Mouse (Mus musculus): ENCODE data around the gene Rbl2. TPM values are rescaled to one million over a fixed set of nuclear protein-coding genes. Genes with fewer than 3 reads are reported as not detected.

The Rbl2 gene
- total RNA-seq, 2 experiments from 2014 or later = 16.8 to 20.2 TPM

DNA sequence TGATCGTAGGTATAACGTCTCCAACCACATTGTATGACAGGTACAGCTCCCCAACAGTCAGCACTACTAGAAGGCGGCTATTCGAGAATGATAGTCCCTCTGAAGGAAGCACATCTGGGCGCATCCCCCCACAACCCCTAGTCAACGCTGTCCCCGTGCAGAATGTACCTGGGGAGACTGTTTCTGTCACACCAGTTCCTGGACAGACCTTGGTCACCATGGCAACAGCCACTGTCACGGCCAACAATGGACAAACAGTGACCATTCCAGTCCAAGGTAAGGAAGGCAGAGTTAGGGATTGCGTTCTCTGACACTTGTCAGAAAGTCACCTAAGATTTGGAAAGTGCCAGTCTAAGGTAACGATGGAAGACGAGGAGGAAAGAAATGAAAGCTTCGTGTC lies 36.4 kb downstream of the Rbl2 start:
- DNase-seq = no peak

DNA sequence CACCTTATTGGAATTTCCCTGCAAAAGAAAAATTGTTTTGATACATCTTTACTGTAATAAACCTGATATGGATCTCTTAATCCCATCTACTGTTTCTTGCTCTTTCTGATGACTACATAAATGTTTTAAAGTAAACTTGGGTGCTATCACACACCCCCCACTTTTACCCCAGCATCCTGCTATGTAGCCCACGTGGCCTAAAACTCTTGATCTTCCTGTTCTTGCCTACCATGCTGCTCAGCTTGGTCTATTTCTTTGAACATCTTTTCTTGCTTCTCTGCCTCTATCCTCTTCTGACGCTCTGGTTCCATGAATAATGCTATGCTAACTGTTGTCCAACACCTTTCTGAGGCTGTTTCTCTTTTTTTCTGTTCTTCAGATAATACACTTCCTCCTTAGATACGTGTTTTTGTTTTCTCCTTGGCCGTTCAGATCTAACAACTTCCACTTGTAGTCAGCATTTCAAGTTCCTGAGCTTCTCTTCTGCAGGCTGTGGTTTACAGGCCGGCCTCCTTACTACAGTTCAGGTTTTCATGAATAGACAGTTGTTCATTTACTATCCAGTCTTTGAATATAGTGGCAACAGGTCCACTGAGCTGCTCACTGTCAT lies 42.1 kb downstream of the Rbl2 start:
- DNase-seq = no peak

DNA sequence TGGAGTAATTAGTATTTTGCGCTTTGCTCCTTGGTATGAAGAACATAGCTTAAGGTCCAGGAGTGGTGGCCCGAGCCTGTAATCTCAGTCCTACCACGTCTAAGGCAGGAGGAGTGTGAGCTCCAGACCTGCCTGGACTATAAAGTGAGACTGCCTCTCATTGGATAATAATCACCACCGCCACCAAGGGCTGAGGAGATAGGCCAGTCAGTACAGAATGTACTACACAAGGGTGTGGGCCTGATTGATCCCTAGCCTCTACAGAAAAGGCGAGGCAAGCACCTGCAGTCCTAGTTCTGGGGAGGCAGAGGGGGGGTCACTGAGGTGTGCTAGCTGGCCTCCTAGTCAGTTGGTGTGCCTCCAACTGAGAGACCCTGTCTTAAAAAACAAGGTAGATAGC lies 44.6 kb downstream of the Rbl2 start:
- no peak for DNase-seq

DNA sequence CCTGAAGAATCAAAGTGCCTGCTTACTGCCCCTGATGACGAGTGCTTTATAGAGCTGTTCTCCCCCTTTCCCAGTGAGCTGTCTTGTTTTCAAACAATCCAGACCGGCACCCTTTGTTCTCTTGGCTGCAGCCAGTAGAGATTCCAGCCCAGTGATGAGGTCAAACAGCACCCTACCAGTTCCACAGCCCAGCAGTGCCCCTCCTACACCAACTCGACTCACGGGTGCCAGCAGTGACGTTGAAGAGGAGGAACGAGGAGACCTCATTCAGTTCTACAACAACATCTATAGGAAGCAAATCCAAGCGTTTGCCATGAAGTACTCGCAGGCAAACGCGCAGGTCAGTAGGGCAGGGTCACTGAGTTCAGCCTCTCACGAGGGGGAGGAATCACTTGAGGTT lies 45.1 kb downstream of the Rbl2 start:
- DNase-seq = no peak

DNA sequence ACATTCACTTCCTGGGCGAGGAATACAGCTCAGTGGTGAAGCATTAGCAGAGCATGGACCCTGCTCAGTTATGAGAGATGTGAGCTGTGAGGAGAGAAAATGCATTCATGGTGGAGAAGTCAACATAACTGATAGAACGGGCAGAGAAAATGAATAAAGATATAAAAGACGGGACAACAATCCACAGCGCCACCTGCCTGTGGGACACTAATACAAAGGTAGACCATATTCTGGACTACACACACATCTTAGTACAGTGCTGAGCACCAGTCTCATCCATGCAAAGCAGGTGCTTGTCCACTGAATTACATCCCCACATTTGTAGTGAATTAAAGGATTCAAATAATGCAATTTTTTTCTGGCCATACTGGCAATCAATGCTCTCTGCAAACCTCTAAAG lies 47.7 kb downstream of the Rbl2 start:
- no peak for DNase-seq

DNA sequence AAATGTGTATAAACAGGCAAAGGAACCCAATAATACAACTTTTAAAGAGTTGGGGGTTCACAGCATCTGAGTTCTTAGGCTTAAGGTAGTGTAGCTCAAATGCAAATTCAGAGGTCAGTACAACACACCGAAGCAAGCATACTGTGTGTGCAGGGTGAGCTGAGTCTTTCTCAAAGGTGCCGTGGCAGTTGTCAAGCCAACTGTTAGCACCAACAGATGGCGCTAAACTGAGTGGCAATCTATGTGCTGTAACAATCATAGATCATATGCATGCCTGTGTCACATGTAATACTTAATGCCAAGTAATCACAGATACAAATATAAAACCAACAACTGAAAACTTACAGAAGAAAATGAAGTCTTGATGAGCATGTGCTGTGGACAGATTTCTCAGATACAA lies 48.3 kb downstream of the Rbl2 start:
- DNase-seq = no peak

DNA sequence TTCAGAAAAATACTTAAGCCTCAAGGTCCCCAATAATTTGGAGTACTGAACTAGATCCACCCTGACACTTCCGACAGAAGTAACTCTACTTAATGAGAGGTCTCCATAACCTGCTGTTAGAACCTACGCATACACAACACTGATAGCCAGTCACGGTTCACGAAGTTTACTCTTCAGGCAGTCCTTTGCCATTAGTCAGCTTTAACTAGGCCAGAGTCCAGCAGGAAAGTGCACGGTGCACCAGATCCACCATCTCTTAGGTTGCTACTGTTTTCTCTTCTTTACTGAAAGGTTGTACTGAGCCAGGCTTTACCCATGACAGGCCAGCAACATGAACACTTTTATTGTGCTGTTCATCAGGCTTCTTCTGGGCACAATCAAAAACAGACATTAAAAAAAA lies 54.5 kb downstream of the Rbl2 start:
- DNase-seq = no peak

DNA sequence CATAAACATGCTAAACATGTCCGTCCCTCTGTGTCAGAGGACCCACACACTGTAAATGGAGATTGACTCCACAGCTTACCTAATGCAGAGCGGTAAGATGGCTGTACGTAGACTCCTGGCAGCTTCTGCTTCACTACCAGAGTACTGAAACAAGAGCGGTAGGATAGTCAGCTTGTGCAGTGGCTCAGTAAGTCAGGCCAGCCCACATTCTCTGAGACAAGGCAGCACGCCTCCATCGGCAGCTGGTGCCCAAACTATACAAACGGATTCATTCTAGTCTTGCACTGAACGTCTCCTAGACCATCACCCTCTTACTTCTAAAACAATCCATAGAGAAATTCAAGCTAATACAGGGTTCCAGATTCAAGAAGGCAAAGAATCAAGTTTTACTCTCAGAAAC lies 56.9 kb downstream of the Rbl2 start:
- no peak for DNase-seq

DNA sequence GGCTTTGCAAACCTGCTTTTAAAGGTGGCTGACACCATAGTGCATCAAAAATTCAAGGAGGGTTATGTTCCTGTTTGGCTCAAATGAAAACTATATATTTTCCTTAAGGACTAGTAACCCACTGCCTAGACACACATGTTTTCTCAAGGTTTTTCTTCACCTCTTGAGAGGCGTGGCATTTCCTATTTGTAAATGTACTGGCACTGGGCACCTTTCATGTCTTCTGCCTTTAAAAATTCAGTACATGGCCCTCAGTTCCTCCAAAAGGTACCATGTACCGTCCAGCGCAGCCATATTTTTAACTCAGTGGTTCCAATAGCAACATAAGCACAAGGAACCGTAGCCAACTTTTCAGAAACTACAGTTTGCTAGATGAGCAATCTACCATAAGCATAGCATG lies 62.9 kb downstream of the Rbl2 start:
- DNase-seq = no peak

DNA sequence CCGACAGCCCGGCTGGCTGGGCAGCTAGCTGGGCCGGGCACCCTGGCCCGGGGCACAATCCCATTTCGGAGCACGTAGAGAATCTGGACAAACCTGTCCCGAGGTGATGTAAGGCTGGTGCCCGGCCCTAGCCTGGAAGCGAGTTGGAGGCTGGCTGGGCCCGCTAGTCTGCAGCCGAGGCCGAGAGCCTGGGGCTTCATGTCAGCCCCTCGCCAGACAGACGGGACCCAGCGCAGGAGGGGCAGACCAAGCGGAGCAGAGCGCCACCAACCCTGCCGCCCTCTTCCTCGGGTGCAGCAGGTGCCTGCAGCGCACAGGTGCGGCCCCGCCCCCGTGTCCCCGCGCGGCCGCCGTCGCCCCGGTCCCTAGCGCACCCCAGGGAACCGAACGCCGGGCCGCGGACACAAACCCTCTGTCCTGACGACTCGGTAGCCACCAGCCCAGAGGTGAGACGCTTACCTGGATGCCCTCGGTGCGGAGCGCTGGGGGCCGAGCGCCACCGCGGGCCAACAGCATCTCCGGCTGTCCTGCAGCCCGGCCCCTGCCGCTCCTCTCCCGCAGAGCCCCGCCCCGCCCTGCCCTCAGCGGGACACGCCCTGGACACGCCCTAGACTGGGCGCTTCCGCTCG lies 63.7 kb downstream of the Rbl2 start:
- no peak for DNase-seq

DNA sequence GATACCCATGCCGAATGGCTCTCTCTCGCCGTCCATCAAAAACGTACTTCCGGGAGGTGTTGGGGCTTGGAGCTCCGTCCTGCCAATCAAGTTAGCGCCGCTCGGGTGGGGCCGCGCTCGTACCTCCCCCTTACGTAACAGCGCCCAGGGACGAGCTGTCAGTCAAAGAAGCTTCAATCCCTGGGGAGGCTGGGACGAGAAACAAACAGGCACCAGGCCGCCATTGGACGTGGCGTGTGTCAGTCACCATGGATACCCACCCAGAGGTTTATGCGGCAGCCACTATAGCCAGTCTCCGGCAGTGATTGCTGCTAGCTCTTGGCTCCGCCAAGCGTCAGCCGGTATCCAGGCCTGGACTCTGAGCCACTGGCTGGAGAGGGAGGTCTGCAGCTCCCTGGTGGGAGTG lies 64.2 kb downstream of the Rbl2 start:
- DNase-seq = peak; percentile 95

DNA sequence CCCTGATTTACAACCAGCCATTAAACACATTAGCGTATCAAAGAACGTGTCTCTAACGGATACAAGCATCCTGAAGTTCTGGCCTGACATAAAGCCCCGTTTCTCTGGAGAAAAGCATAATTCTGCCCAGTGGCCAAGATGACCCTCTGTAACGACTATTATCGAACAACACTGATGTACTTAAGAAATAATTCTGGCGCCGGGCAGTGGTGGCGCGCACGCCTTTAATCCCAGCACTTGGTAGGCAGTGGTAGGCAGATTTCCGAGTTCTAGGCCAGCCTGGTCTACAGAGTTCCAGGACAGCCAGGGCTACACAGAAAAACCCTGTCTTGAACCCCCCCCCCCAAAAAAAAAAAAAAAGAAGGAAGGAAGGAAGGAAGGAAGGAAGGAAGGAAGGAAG lies 64.8 kb downstream of the Rbl2 start:
- DNase-seq = no peak

DNA sequence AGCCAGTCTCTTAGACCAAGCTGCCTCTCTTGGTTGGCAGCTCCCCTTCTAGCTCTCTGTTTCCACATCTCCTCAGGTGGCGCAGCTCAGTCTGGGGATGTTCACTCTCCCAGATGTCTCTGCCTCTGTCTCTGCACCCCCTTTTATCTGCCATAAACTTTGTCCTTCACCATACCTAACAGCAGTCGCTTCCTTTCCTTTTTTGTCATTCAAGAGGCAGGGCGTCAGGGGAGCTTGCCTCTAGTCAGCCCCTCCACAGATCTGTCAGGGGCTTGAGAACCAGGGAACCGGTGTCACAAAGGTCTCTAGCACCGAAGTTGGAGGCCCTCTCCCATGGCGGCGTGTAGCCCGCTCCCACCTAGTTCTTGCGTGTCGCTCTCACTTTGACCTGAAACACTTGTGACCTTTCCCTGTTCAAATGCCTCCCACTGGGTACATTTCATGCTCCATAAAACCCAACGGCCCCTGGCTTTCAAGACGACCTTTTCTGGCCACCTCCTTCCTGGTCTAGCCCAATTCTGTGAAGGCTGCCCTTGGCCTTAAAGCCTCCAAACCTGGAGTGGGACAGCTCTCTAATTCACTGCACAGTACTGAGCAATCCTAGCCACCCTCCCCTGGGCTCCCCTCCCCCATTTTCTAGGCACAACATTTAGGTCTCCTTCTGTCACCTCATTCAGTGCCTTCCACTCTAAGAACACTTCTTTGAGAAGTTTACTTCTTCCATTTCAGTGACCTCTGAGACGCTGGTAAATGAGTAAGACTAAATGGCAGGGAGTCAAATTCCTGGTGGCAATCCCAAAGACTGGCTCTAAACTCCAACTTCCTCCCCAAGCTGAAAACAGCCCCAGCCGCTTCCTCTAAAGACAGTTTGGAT lies 65.7 kb downstream of the Rbl2 start:
- no peak for DNase-seq

DNA sequence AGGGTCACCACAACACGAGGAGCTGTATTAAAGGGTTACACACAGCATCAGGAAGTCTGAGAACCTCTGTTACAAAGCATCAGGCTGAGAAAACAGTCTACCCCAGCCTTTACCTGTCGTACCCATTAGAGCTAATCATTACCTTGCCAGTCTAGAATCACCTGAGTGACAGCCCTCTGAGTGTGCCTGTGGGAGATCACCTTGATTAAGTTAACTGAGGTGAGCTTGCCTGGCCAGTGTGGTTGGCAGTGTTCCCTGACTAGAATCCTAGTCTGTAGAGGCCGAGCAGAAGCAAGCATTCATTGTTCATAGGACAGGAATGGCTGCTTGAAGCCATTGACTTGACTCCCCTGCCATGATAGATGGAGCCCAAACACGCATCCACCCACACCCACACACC lies 71.0 kb downstream of the Rbl2 start:
- no peak for DNase-seq

DNA sequence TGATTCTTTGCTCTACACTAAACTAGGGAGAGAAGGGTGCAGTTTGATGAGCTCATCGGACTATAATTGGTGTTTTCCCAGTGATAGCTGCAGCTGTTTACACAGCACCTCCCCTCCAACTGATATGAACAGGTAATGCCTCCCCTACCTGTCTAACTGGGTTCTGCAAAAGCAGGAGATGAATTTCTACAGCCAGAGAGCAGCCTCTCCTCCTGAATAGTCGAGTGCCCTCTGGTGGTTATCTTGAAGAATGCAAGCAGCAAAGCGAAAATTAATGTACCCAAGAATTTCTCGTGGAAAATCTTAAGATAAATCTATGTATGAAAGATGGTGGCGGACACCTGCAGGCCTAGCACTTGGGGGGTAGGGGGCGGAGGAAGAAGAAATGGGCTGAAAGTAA lies 77.9 kb downstream of the Rbl2 start:
- peak; percentile 25 for DNase-seq

DNA sequence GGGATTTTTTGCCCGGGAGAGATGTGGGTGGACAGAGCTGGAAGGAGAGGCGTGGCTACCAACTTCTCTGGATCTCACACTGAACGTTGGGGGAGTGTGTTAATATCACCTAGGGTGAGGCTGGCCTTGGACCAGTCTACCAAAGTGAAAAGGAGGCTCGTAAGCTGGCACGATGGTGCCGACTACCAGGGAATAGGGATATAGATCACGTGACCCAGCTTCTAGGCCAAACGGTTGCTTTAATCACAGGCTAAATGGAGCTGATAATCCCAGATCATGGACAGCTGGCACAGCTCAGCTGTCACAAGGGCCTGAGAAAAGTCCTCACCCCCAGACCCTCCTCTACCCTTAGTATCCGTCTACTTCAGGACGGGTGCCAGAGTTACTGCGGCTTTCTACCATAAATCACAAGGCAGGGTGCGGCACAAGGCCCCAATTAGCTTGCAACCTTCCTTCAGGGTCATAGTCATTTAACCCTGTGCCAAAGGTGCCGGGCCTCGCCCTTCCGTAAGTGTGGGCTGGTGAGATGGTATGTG lies 78.9 kb downstream of the Rbl2 start:
- no peak for DNase-seq

DNA sequence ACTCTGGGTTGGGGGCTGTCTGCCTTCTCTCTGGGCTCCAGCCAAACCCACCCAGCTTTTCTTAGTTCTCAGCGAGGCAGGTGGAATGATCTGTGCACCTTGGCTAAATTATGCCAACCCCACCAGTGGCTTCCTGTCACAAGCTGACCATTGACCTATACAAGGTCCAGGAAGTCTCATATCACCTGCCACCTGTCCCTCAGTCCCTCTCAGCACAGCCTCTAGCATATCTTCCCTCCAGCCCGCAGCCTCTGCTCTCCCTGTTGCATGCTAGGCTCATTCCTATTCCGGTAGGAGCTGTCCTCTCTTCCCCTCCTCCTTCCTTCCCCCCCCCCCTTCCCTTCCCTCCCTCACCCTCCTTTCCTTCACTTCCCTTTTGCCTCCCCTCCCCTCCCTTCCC lies 79.4 kb downstream of the Rbl2 start:
- no peak for DNase-seq

DNA sequence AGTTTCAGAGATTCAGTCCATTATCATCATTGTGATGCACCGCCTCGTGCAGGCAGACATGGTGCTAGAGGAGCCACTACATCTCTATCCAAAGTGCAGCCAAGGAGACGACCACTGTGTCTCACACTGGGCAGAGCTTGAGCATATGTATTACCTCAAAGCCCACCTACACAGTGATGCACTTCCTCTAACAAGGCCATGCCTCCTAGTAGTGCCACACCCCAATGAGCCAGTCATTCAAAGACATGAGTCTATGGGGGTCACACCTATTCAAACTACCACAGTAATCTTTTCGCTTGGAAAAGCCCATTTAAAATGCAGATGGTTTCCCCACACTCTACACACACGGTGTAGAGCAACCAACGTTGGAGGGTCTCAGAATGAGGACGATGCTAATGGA lies 81.7 kb downstream of the Rbl2 start:
- no peak for DNase-seq

DNA sequence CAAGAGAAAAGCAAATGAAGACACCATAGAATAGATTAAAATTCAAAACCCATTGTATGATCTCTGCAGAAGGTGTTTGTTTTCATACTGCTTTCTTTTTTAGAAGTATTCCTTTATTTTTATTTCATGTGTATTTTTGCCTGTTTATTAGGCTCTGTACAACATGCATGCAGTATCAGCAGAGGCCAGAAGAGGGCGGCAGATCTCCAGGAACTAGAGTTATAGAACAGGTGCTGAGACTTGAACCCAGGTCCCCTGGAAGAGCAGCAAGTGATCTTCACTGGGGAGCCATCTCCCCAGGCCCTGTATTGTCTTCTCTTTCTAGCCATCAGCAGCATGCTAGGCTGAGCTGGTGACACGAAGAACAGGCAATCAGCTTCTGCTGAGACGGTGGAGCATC lies 84.0 kb downstream of the Rbl2 start:
- no peak for DNase-seq

DNA sequence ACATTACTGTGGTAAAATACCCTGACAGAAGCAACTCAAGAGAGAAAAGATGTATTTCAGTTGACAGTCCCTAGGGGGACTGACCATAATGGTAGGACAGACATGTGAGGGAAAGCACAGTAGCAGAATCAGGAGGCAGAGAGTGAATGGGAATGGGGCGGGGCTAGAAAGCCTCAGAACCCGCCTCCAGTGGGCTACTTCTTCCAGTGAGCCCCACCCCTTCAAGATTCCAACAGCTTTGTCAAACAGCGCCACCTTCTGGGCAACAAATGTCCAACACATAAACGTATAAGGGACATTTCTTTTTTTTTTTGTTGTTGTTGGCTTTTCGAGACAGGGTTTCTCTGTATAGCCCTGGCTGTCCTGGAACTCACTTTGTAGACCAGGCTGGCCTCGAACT lies 84.7 kb downstream of the Rbl2 start:
- no peak for DNase-seq

DNA sequence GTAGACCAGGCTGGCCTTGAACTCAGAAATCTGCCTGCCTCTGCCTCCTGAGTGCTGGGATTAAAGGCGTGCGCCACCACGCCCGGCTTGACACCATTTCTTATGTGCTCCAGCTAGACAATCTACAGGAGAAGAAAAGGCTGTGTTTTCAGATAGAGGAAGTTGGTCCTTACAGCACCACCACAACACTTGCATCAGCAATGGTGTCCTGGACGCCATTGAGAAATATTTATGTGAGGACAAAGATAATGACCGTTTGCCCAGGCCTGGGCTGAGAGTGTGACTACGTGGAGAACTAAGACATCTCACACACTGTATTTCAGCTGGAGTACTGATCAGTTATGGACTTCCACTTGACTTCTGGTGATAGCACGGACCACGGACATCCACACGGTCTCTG lies 88.8 kb downstream of the Rbl2 start:
- DNase-seq = no peak

DNA sequence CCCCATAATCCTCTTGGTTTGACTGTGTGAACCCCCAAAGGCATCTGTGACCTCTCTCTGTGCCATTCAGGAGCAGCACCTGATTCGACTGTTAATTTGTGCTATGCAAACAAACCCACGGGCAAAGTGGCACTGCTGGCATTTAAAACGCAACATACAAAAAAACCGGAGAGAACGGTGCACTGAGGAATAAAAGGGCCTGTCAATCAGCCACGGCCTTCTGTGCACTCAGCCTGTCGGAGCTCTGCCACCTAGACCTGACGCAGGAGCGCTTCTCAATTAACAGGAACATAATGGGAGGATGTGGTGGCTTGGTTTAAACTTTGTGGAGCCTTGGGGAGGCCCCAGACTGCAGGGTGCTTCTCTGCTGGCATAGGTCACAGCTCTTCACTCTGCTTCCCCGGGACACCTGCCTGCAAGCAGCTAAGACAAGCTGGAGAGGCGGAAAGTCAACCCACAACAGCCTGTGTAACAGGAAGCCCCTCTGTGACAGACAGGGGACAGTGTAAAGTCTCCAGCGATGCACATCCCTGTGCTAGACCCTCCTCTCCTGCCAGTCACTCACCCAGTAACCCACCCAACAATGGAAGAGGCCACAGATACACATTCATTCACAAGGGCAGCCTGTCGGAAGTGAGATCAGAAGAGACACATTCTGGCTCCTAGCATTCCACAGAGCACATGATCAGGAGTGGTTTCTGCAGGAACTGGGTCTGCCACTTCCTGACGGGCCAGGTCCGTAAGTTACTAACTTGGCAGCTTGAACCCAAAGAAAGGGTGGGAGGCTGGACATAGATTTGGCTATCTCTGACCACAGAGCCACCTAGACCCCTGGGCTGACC lies 90.3 kb downstream of the Rbl2 start:
- DNase-seq = no peak

DNA sequence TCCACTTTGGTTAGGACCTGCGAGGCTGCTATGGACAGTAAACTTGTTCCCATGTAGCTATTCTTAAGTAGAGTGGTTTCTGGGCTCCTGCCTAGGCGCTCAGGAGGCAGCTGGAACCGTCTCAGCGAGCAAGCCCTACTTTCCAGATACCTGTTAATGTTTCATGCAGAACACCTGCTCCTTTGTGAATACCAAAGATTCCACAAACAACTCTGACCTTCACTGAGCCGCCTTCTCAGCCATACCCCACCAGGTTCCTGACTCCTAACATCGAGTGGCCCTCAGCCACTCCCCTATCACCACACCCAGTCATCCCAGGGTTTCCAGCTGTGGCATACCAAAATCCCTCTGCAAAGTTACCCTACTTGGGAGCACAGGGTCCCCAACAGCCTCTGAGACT lies 100.3 kb downstream of the Rbl2 start:
- DNase-seq = no peak

All from gastrocnemius, postnatal 10 days (tissue).